Mouse (Mus musculus): ENCODE results near the gene Gm4312.
"Not testable (repeated sequence)": the region's sequence is repeated elsewhere in the genome, so short reads cannot be mapped to it uniquely, and the experiment has no call there.

The Gm4312 gene

DNA sequence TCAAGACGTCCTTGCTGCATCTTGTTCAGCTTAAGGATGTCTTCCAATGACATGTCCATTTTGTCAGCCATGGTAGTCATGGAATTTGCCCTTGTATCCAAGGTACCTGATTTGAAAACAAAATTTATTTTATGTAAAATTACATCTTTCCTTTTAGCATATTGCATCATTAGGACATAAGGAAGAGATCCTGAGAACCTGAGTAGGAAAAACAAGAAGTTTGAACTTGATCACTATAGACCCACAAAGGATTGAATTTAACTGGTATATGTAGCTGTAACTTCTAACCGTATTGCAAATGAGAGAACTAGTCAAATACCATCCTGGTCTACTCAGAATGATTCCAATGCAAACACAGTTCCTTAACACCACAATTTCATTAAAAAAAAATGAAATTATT, at the start of gene Gm4312:
Gm4312 (minus strand) TSS at position 101 of the 400 bp plus-strand sequence.
- not testable (repeated sequence) for DNase-seq (ENCODE audit: extremely low spot score, low spot score)

DNA sequence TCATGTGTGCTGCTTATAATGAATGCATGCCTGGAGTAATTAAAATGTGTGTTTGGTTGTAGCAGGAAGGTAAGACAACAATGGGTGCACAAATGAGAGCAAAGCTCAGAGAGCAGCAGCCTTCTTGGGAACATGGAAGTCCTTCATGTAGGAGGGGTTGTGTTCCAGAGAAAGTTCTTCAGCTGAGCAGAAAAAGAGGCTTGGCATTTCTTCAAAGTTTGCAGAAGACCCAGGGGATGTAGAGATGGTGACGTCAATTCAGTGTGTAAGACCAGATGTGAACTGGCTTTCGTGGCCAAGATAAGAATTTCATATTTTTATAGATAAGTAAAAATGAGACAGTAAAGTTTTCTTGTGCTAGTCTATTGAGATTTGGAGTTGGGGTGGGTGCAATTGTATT, 45.2 kb upstream of the Gm4312 start:
- no peak for DNase-seq (ENCODE audit: extremely low spot score, low spot score)

DNA sequence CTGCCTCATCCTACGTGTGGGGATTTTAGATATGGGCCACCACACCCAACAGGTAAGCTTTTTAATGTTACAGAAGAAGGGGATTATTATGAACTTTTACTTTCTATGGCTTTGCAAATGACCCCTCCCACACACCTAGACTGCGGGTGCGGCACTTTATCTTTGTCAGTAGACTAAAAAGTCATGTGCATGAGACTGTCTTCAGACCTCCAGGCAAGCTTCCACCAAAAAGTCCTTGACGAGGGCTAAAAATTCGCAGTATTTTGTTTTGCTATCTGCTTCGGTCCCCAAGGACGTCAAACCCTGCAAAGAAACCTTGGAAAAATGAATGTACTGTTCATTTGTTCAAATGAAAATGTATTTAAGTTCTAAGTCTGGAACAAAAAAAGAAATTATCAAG, 33.2 kb upstream of the Gm4312 start:
- no peak for DNase-seq (ENCODE audit: extremely low spot score, low spot score)

DNA sequence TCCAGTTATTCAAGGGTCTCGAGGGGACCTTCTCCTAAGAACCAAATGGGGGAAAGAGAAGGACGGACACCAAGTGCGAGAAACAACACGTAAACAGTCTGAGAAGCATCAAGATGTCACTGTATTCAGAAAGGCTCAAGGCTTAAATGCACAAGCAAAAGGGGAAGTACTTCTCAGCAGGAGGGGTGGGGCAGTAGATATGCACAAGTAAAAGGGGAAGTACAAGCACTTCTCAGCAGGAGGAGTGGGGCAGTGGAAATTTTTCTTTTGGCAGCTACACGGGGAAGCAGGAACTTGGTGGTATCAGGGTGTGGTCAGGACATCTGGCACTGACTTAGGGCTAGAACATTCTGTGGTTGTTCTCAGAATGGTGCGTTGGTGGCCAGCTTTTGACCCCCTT, 19.9 kb upstream of the Gm4312 start:
- not testable (repeated sequence) for DNase-seq (ENCODE audit: extremely low spot score, low spot score)

DNA sequence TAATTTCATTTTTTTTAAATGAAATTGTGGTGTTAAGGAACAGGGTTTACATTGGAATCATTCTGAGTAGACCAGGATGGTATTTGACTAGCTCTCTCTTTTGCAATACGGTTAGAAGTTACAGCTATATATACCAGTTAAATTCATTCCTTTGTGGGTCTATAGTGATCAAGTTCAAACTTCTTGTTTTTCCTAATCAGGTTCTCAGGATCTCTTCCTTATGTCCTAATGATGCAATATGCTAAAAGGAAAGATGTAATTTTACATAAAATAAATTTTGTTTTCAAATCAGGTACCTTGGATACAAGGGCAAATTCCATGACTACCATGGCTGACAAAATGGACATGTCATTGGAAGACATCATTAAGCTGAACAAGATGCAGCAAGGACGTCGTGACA, 21.3 kb downstream of the Gm4312 start, which contains the start of gene Gm4307:
Gm4307 (plus strand) TSS at position 301 of the 400 bp plus-strand sequence.
- not testable (repeated sequence) for DNase-seq (ENCODE audit: extremely low spot score, low spot score)

DNA sequence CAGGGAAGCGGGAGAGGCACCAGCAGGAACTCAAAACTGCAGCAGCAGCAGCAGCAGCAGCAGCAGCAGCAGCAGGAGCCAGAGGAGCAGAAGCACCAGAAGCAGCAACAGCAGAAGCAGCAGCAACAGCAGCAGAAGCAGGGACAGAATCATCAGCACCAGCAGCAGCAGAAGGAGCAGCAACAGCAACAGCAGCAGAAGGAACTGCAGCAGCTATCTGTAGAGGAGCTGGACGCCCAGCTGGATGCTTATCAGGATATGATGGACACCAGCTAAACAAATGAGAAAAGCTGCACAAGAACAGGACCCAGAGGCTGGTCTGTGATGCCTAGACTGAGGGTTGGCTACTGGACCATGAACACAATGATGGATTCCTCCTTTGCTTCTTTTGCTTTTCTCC, 25.5 kb downstream of the Gm4312 start:
- DNase-seq (ENCODE audit: extremely low spot score, low spot score), result not testable (repeated sequence)

DNA sequence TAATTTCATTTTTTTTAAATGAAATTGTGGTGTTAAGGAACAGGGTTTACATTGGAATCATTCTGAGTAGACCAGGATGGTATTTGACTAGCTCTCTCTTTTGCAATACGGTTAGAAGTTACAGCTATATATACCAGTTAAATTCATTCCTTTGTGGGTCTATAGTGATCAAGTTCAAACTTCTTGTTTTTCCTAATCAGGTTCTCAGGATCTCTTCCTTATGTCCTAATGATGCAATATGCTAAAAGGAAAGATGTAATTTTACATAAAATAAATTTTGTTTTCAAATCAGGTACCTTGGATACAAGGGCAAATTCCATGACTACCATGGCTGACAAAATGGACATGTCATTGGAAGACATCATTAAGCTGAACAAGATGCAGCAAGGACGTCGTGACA, 31.6 kb downstream of the Gm4312 start, which contains the start of gene Gm4305:
Gm4305 (plus strand) TSS at position 301 of the 400 bp plus-strand sequence.
- DNase-seq (ENCODE audit: extremely low spot score, low spot score), result not testable (repeated sequence)

DNA sequence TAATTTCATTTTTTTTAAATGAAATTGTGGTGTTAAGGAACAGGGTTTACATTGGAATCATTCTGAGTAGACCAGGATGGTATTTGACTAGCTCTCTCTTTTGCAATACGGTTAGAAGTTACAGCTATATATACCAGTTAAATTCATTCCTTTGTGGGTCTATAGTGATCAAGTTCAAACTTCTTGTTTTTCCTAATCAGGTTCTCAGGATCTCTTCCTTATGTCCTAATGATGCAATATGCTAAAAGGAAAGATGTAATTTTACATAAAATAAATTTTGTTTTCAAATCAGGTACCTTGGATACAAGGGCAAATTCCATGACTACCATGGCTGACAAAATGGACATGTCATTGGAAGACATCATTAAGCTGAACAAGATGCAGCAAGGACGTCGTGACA, 36.7 kb downstream of the Gm4312 start, which contains the start of gene Gm4303:
Gm4303 (plus strand) TSS at position 301 of the 400 bp plus-strand sequence.
- not testable (repeated sequence) for DNase-seq (ENCODE audit: extremely low spot score, low spot score)

DNA sequence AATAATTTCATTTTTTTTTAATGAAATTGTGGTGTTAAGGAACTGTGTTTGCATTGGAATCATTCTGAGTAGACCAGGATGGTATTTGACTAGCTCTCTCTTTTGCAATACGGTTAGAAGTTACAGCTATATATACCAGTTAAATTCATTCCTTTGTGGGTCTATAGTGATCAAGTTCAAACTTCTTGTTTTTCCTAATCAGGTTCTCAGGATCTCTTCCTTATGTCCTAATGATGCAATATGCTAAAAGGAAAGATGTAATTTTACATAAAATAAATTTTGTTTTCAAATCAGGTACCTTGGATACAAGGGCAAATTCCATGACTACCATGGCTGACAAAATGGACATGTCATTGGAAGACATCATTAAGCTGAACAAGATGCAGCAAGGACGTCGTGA, 41.8 kb downstream of the Gm4312 start, which contains the start of gene Gm4302:
Gm4302 (plus strand) TSS at position 301 of the 400 bp plus-strand sequence.
- DNase-seq (ENCODE audit: extremely low spot score, low spot score), result not testable (repeated sequence)

DNA sequence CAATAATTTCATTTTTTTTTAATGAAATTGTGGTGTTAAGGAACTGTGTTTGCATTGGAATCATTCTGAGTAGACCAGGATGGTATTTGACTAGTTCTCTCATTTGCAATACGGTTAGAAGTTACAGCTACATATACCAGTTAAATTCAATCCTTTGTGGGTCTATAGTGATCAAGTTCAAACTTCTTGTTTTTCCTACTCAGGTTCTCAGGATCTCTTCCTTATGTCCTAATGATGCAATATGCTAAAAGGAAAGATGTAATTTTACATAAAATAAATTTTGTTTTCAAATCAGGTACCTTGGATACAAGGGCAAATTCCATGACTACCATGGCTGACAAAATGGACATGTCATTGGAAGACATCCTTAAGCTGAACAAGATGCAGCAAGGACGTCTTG, 47.0 kb downstream of the Gm4312 start, which contains the start of gene Gm4301:
Gm4301 (plus strand) TSS at position 301 of the 400 bp plus-strand sequence.
- not testable (repeated sequence) for DNase-seq (ENCODE audit: extremely low spot score, low spot score)
